Mouse (Mus musculus): ENCODE measurements at regions not wholly inside any gene's neighbourhood (a gene's known extent, or its start where the extent isn't known, plus 50 kb on each side); places are given as distances from the start of the nearest gene placed in this dataset.

- no peak for TF ChIP-seq CTCF (IDR thresholded peaks at IDR 0.05; ENCODE audit: low read depth)
- no peak overlapping the region for H3K4me2 ChIP-seq
- no peak overlapping the region for H3K4me3 ChIP-seq (ENCODE audit: low read depth, low read length)
- ATAC-seq (ENCODE audit: insufficient read depth), result no peak
- no peak overlapping the region for H3K9ac ChIP-seq
- no peak overlapping the region for H3K27ac ChIP-seq (ENCODE audit: low read depth)
- DNase-seq, result no peak
- WGBS, result 86% methylated on average over 1 of the region's 1 CpGs
- no peaks in the 10 kb centered on the region for H3K27me3 ChIP-seq (ENCODE audit: insufficient read depth, low read length)
- H3K36me3 ChIP-seq (ENCODE audit: insufficient read depth), result no peaks in the 10 kb centered on the region
- H3K9me3 ChIP-seq (ENCODE audit: low read depth, low read length), result no peaks in the 10 kb centered on the region
- no peaks in the 10 kb centered on the region for H3K4me1 ChIP-seq (ENCODE audit: insufficient read depth)
These were observed 63.0 kb upstream of the Vstm5 start for GRCm38 (mm10) chr9:15175866-15176265.

GRCm38 (mm10) chr9:15175412-15175811, 63.4 kb upstream of the Vstm5 start:
- Histone ChIP-seq H3K9ac (no peak overlapping the region), H3K4me2 (no peak overlapping the region), H3K4me3 (ENCODE audit: low read depth, low read length) (no peak overlapping the region), H3K4me1 (ENCODE audit: insufficient read depth) (no peaks in the 10 kb centered on the region), H3K9me3 (ENCODE audit: low read depth, low read length) (no peaks in the 10 kb centered on the region), H3K27ac (ENCODE audit: low read depth) (no peak overlapping the region), H3K36me3 (ENCODE audit: insufficient read depth) (no peaks in the 10 kb centered on the region), H3K27me3 (ENCODE audit: insufficient read depth, low read length) (no peaks in the 10 kb centered on the region)
- DNase-seq (no peak), ATAC-seq (ENCODE audit: insufficient read depth) (no peak)
- no peak for TF ChIP-seq CTCF (IDR thresholded peaks at IDR 0.05; ENCODE audit: low read depth)
- 86% methylated on average over 1 of the region's 1 CpGs for WGBS

- no peaks in the 10 kb centered on the region for H3K27me3 ChIP-seq (ENCODE audit: insufficient read depth, low read length)
- no peak for TF ChIP-seq CTCF (IDR thresholded peaks at IDR 0.05; ENCODE audit: low read depth)
- no peak overlapping the region for H3K4me2 ChIP-seq
- H3K4me1 ChIP-seq (ENCODE audit: insufficient read depth), result no peaks in the 10 kb centered on the region
- H3K27ac ChIP-seq (ENCODE audit: low read depth), result no peak overlapping the region
- no peak overlapping the region for H3K4me3 ChIP-seq (ENCODE audit: low read depth, low read length)
- ATAC-seq (ENCODE audit: insufficient read depth) (no peak), DNase-seq (no peak)
- H3K9me3 ChIP-seq (ENCODE audit: low read depth, low read length), result no peaks in the 10 kb centered on the region
- 21% methylated on average over 3 of the region's 3 CpGs for WGBS
- H3K36me3 ChIP-seq (ENCODE audit: insufficient read depth), result no peaks in the 10 kb centered on the region
- no peak overlapping the region for H3K9ac ChIP-seq
These were observed 59.0 kb upstream of the Hephl1 start for GRCm38 (mm10) chr9:15170911-15171310.

- no peaks in the 10 kb centered on the region for H3K9me3 ChIP-seq (ENCODE audit: low read depth, low read length)
- no peak overlapping the region for H3K4me2 ChIP-seq
- peak; percentile 62 for TF ChIP-seq CTCF (IDR thresholded peaks at IDR 0.05; ENCODE audit: low read depth)
- H3K4me3 ChIP-seq (ENCODE audit: low read depth, low read length), result no peak overlapping the region
- DNase-seq (peak; percentile 79), ATAC-seq (ENCODE audit: insufficient read depth) (no peak)
- no peaks in the 10 kb centered on the region for H3K4me1 ChIP-seq (ENCODE audit: insufficient read depth)
- H3K27ac ChIP-seq (ENCODE audit: low read depth), result no peak overlapping the region
- H3K36me3 ChIP-seq (ENCODE audit: insufficient read depth), result no peaks in the 10 kb centered on the region
- WGBS, result 56% methylated on average over 1 of the region's 1 CpGs
- H3K9ac ChIP-seq, result no peak overlapping the region
- H3K27me3 ChIP-seq (ENCODE audit: insufficient read depth, low read length), result no peaks in the 10 kb centered on the region
These were observed 57.8 kb upstream of the Hephl1 start for GRCm38 (mm10) chr9:15169714-15170113.

- H3K9me3 ChIP-seq (ENCODE audit: low read depth, low read length), result no peaks in the 10 kb centered on the region
- 71% methylated on average over 6 of the region's 6 CpGs for WGBS
- H3K4me3 ChIP-seq (ENCODE audit: low read depth, low read length), result no peak overlapping the region
- ATAC-seq (ENCODE audit: insufficient read depth) (no peak), DNase-seq (no peak)
- H3K4me1 ChIP-seq (ENCODE audit: insufficient read depth), result no peaks in the 10 kb centered on the region
- H3K36me3 ChIP-seq (ENCODE audit: insufficient read depth), result no peaks in the 10 kb centered on the region
- no peaks in the 10 kb centered on the region for H3K27me3 ChIP-seq (ENCODE audit: insufficient read depth, low read length)
- no peak overlapping the region for H3K27ac ChIP-seq (ENCODE audit: low read depth)
- TF ChIP-seq CTCF (IDR thresholded peaks at IDR 0.05; ENCODE audit: low read depth), result no peak
- no peak overlapping the region for H3K9ac ChIP-seq
- no peak overlapping the region for H3K4me2 ChIP-seq
These were observed 57.1 kb upstream of the Hephl1 start for GRCm38 (mm10) chr9:15168961-15169360.

- 81% methylated on average over 2 of the region's 2 CpGs for WGBS
- TF ChIP-seq CTCF (IDR thresholded peaks at IDR 0.05; ENCODE audit: low read depth), result no peak
- Histone ChIP-seq H3K9me3 (ENCODE audit: low read depth, low read length) (0 out of 2 replicates have a peak, but pooled peaks cover 4% of the 10 kb centered on the region), H3K27ac (ENCODE audit: low read depth) (no peak overlapping the region), H3K4me1 (ENCODE audit: insufficient read depth) (no peaks in the 10 kb centered on the region), H3K36me3 (ENCODE audit: insufficient read depth) (no peaks in the 10 kb centered on the region), H3K27me3 (ENCODE audit: insufficient read depth, low read length) (no peaks in the 10 kb centered on the region), H3K4me2 (no peak overlapping the region), H3K4me3 (ENCODE audit: low read depth, low read length) (no peak overlapping the region), H3K9ac (no peak overlapping the region)
- no peak for ATAC-seq (ENCODE audit: insufficient read depth)
- DNase-seq, result no peak
These were observed 55.0 kb upstream of the Hephl1 start for GRCm38 (mm10) chr9:15166896-15167295.

- H3K4me1 ChIP-seq (ENCODE audit: insufficient read depth), result no peaks in the 10 kb centered on the region
- no peaks in the 10 kb centered on the region for H3K36me3 ChIP-seq (ENCODE audit: insufficient read depth)
- WGBS, result 89% methylated on average over 4 of the region's 4 CpGs
- no peaks in the 10 kb centered on the region for H3K27me3 ChIP-seq (ENCODE audit: insufficient read depth, low read length)
- TF ChIP-seq CTCF (IDR thresholded peaks at IDR 0.05; ENCODE audit: low read depth), result no peak
- no peak for ATAC-seq (ENCODE audit: insufficient read depth)
- H3K4me3 ChIP-seq (ENCODE audit: low read depth, low read length), result no peak overlapping the region
- no peak for DNase-seq
- peaks cover 7% of the 10 kb centered on the region; the same call in 1 of the 2 replicates for H3K9me3 ChIP-seq (ENCODE audit: low read depth, low read length)
- H3K27ac ChIP-seq (ENCODE audit: low read depth), result no peak overlapping the region
- H3K4me2 ChIP-seq, result no peak overlapping the region
- no peak overlapping the region for H3K9ac ChIP-seq
These were observed 54.6 kb upstream of the Hephl1 start for GRCm38 (mm10) chr9:15166476-15166875.

All from lung, embryonic 14.5 days (tissue).